Mouse (Mus musculus): ENCODE data around the gene Ctnnb1. TPM values are rescaled to one million over a fixed set of nuclear protein-coding genes. Genes with fewer than 3 reads are reported as not detected.

Ctnnb1 gene
- polyA plus RNA-seq, 1 experiment from 2014 or later: 966 TPM

DNA sequence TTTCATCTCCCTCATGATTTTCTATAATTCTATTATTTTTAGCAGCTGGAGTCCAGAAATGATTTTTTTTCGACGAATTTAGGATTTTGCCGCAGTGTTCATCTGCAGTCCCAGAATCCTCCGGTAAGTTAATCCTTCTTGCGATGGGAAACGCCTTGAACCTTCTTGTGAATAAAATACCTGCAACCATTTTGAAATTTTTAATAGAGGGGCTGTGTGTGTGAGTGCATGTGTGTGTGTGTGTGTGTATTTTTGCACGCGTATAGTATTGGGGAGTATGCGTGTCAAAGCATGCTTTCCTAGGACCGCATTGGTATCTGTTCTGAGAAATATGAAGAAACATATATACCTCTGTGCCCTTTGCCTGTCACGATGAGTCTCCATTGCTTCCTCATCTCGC is 1.0 kb downstream of the Ctnnb1 start:
- no peaks in the 10 kb centered on the region for H3K9me3 ChIP-seq (replicated peaks; ENCODE audit: control insufficient read depth, low read length)
- no peak for DNase-seq (ENCODE audit: low spot score)
- 95% methylated on average over 12 of the region's 12 CpGs for WGBS
- H3K27ac ChIP-seq (replicated peaks; ENCODE audit: low read depth, low read length): no peak overlapping the region
- H3K27me3 ChIP-seq (ENCODE audit: control insufficient read depth, insufficient read depth, low read length): no peaks in the 10 kb centered on the region
- no peak overlapping the region for H3K9ac ChIP-seq (replicated peaks; ENCODE audit: low read length)
- H3K4me1 ChIP-seq (ENCODE audit: control insufficient read depth, insufficient read depth, low read length): no peaks in the 10 kb centered on the region
- H3K4me3 ChIP-seq (ENCODE audit: low read depth, low read length): no peak overlapping the region
- no peak overlapping the region for H3K4me2 ChIP-seq (ENCODE audit: low read depth, low read length)
- no peak for ATAC-seq (replicated peaks; ENCODE audit: insufficient number of reproducible peaks, low FRiP score, low TSS enrichment, low read depth)
- no peaks in the 10 kb centered on the region for H3K36me3 ChIP-seq (replicated peaks; ENCODE audit: control insufficient read depth, insufficient read depth, low read depth, low read length)

DNA sequence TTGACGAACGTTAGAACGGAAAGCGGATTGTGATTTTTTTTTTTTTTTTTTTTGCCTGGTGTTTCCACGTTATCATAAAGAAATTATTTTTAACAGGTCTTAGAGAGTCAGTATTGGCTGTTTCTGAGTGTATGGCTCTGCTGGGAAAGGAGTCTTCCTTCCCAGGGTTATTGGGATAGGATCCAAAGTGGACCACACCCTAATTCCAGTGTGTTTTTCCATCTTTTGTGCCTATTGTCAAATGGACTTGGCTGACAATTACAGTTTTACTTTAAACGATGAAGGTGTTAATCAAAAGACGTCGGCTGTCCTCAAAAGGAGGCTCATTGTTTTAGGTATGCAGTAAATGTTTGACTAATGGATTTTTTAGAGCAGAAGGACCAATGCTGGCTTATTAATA is 1.8 kb downstream of the Ctnnb1 start:
- DNase-seq (ENCODE audit: low spot score) (no peak), ATAC-seq (replicated peaks; ENCODE audit: insufficient number of reproducible peaks, low FRiP score, low TSS enrichment, low read depth) (no peak)
- Histone ChIP-seq H3K36me3 (replicated peaks; ENCODE audit: control insufficient read depth, insufficient read depth, low read depth, low read length) (no peaks in the 10 kb centered on the region), H3K4me1 (ENCODE audit: control insufficient read depth, insufficient read depth, low read length) (0 out of 2 replicates have a peak, but pooled peaks cover 2% of the 10 kb centered on the region), H3K4me2 (ENCODE audit: low read depth, low read length) (no peak overlapping the region), H3K9ac (replicated peaks; ENCODE audit: low read length) (no peak overlapping the region), H3K27me3 (ENCODE audit: control insufficient read depth, insufficient read depth, low read length) (no peaks in the 10 kb centered on the region), H3K9me3 (replicated peaks; ENCODE audit: control insufficient read depth, low read length) (no peaks in the 10 kb centered on the region), H3K27ac (replicated peaks; ENCODE audit: low read depth, low read length) (no peak overlapping the region), H3K4me3 (ENCODE audit: low read depth, low read length) (no peak overlapping the region)
- WGBS: 81% methylated on average over 8 of the region's 8 CpGs

DNA sequence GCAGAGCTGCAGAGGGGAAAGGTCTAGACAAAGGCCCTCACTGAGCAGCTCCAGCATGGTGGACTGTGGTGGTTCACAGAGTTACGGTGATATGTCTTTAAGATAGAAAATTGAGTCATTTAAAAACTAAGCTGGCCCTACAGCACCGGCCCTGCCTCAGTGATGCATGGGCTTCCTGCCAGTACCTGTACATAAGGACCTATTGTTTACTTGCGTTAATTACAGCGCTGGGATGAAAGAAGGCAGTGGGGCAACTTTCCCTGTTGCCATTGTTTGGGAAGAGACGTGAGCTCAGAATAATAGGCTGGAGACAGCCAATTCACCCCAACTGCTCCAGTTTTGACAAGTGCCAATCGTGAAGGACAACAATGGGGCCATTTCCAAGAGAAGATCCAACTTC is 3.4 kb downstream of the Ctnnb1 start:
- ATAC-seq (replicated peaks; ENCODE audit: insufficient number of reproducible peaks, low FRiP score, low TSS enrichment, low read depth) (no peak), DNase-seq (ENCODE audit: low spot score) (peak; percentile 20)
- H3K27me3 ChIP-seq (ENCODE audit: control insufficient read depth, insufficient read depth, low read length): no peaks in the 10 kb centered on the region
- no peaks in the 10 kb centered on the region for H3K9me3 ChIP-seq (replicated peaks; ENCODE audit: control insufficient read depth, low read length)
- no peak overlapping the region for H3K9ac ChIP-seq (replicated peaks; ENCODE audit: low read length)
- no peaks in the 10 kb centered on the region for H3K36me3 ChIP-seq (replicated peaks; ENCODE audit: control insufficient read depth, insufficient read depth, low read depth, low read length)
- no peak overlapping the region for H3K27ac ChIP-seq (replicated peaks; ENCODE audit: low read depth, low read length)
- no peak overlapping the region for H3K4me2 ChIP-seq (ENCODE audit: low read depth, low read length)
- H3K4me3 ChIP-seq (ENCODE audit: low read depth, low read length): no peak overlapping the region
- H3K4me1 ChIP-seq (ENCODE audit: control insufficient read depth, insufficient read depth, low read length): 0 out of 2 replicates have a peak, but pooled peaks cover 2% of the 10 kb centered on the region
- 36% methylated on average over 6 of the region's 6 CpGs for WGBS

DNA sequence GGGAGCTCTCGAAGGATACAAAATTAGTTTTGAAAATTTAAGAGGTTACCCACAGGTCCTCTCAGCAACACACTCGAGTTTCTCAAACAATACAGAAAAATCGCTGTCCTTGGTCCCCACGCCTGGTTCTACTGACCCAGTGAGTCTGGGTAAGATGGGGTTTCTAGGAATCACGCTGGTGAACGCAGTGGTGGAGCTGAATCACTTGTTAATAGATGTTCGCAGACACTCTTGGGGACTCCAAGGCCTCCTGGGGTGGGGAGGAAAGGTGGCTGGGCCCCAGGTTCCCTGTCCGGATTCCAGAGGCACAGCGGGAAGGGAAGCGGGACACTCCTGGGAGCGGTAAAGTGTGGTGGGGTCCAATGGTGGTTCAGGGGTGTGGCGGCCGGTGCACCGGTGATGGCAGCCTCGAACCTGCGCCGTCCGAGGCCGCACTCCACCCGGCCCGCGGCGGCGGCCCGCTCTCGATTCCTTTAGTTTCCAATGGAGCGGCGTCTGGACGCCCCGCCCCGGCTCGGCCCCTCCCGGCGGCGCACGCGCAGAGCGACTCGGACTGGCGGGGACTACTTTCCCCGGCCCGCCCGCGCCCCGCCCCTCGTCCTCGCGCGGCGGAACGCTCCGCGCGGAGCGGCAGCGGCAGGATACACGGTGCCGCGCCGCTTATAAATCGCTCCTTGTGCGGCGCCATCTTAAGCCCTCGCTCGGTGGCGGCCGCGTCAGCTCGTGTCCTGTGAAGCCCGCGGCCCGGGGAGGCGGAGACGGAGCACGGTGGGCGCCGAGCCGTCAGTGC is 4.0 kb downstream of the Ctnnb1 start:
- DNase-seq (ENCODE audit: low spot score) (peak; percentile 97), ATAC-seq (replicated peaks; ENCODE audit: insufficient number of reproducible peaks, low FRiP score, low TSS enrichment, low read depth) (peak; percentile 83)
- Histone ChIP-seq H3K4me1 (ENCODE audit: control insufficient read depth, insufficient read depth, low read length) (0 out of 2 replicates have a peak, but pooled peaks cover 2% of the 10 kb centered on the region), H3K27ac (replicated peaks; ENCODE audit: low read depth, low read length) (peak overlapping the region; percentile 91), H3K9ac (replicated peaks; ENCODE audit: low read length) (peak overlapping the region; percentile 94), H3K4me3 (ENCODE audit: low read depth, low read length) (peak overlapping the region; percentile 72), H3K36me3 (replicated peaks; ENCODE audit: control insufficient read depth, insufficient read depth, low read depth, low read length) (no peaks in the 10 kb centered on the region), H3K27me3 (ENCODE audit: control insufficient read depth, insufficient read depth, low read length) (no peaks in the 10 kb centered on the region), H3K4me2 (ENCODE audit: low read depth, low read length) (peak overlapping the region; percentile 21), H3K9me3 (replicated peaks; ENCODE audit: control insufficient read depth, low read length) (no peaks in the 10 kb centered on the region)
- 5% methylated on average over 69 of the region's 78 CpGs for WGBS

DNA sequence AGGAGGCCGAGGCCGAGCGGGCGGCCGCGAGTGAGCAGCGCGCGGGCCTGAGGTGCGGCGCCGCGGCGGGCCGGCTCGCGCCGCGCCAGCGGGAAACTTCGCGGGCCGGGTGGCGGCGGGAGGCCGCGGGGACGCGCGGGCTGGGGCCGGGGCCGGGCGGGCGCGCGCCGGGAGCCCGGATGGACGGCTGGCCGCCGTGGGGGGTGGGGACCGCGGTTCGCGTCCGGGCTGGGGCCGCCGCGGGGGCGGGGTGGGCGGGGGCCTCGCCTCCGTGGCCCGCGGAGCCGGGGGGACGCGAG is 4.5 kb downstream of the Ctnnb1 start:
- DNase-seq (ENCODE audit: low spot score) (no peak), ATAC-seq (replicated peaks; ENCODE audit: insufficient number of reproducible peaks, low FRiP score, low TSS enrichment, low read depth) (no peak)
- no peaks in the 10 kb centered on the region for H3K36me3 ChIP-seq (replicated peaks; ENCODE audit: control insufficient read depth, insufficient read depth, low read depth, low read length)
- 1% methylated on average over 35 of the region's 58 CpGs for WGBS
- peak overlapping the region; percentile 72 for H3K4me3 ChIP-seq (ENCODE audit: low read depth, low read length)
- no peaks in the 10 kb centered on the region for H3K27me3 ChIP-seq (ENCODE audit: control insufficient read depth, insufficient read depth, low read length)
- peak overlapping the region; percentile 4; the same call in 1 of the 2 replicates for H3K4me2 ChIP-seq (ENCODE audit: low read depth, low read length)
- peak overlapping the region; percentile 91 for H3K27ac ChIP-seq (replicated peaks; ENCODE audit: low read depth, low read length)
- H3K9me3 ChIP-seq (replicated peaks; ENCODE audit: control insufficient read depth, low read length): no peaks in the 10 kb centered on the region
- H3K9ac ChIP-seq (replicated peaks; ENCODE audit: low read length): peak overlapping the region; percentile 94
- H3K4me1 ChIP-seq (ENCODE audit: control insufficient read depth, insufficient read depth, low read length): 0 out of 2 replicates have a peak, but pooled peaks cover 2% of the 10 kb centered on the region

DNA sequence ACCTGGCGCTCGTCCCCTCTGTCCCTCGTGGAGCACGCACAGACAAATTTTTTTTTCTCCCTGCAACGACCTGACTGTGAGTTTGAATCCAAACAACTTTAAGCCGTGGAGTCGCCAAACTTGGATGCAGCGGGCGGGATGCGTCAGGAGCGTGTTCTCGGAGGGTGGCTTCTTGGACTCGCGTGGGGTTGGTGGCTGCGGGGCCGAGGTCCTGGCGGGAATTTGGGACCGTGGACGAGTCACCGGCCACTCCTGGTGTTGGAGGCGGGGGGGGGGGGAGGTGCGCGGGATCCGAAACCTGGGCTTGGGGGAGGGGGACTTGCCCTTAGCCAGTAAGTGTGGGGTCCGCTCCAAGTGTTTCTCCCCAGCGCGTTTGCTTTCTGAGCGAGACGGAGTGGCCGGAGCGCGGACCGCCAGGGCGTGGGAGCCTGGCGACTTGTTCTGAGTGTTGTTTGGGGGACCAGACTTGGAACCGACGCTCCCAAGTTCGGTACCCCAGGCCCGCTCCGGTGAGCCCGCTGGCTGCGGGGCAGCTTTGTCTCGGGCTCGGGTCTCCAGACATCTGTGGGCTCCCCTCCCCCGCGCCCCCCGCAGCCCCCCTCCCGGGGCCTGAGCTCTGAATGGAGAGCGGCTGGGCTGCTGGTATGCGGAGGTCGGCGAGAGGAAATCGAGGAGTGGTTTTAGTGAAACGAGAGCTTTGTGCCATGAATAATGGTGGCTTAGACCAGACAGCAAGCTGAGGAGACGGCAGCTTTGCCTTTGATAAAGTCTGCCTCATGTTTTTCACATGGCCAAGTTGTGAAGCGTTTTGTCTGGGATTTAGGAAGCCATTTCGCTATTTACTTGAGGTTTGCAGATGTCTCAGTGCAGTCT is 5.1 kb downstream of the Ctnnb1 start:
- 0 out of 2 replicates have a peak, but pooled peaks cover 2% of the 10 kb centered on the region for H3K4me1 ChIP-seq (ENCODE audit: control insufficient read depth, insufficient read depth, low read length)
- peak overlapping the region; percentile 91 for H3K27ac ChIP-seq (replicated peaks; ENCODE audit: low read depth, low read length)
- H3K27me3 ChIP-seq (ENCODE audit: control insufficient read depth, insufficient read depth, low read length): no peaks in the 10 kb centered on the region
- ATAC-seq (replicated peaks; ENCODE audit: insufficient number of reproducible peaks, low FRiP score, low TSS enrichment, low read depth) (peak; percentile 37), DNase-seq (ENCODE audit: low spot score) (peak; percentile 81)
- H3K9ac ChIP-seq (replicated peaks; ENCODE audit: low read length): peak overlapping the region; percentile 94
- peak overlapping the region; percentile 89 for H3K4me2 ChIP-seq (ENCODE audit: low read depth, low read length)
- 0% methylated on average over 51 of the region's 57 CpGs for WGBS
- no peaks in the 10 kb centered on the region for H3K36me3 ChIP-seq (replicated peaks; ENCODE audit: control insufficient read depth, insufficient read depth, low read depth, low read length)
- no peaks in the 10 kb centered on the region for H3K9me3 ChIP-seq (replicated peaks; ENCODE audit: control insufficient read depth, low read length)
- peak overlapping the region; percentile 72 for H3K4me3 ChIP-seq (ENCODE audit: low read depth, low read length)

DNA sequence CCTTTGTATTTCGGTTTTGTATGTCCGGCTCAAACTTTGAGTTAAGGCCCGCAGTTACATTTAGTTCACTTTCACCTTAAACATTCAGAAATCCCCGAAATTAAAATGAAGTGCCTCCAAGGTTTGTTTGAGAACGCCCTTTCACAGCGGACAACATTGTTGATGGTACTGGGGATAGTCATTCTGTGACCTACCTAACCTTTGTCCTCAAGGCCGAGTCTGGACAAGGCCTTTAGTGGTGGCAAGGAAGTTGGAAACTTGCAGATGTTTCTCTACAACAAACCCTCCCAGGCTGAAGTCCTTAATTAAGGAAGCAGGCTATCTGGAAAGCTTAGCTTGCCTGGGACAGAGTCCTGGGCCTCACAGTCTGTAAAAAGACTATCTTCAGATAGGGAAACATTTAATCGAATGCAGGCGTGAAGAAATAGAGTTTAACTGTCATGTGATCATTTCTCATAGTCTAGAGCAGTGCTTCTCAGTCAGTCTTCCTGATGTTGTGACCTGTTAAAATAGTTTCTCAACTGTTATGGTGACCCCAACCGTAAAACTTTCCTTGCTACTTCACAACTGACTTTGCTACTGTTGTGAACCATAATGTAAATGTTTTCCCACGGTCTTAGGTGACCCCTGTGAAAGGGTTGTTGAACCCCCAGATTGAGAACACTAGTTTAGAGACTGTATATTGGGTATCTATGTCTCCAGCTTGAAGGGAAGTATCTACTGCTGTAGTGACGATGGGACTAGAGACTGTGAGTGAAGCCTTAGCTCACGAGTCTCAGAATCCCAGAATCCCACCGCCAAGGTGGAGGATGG is 6.0 kb downstream of the Ctnnb1 start:
- Histone ChIP-seq H3K4me1 (ENCODE audit: control insufficient read depth, insufficient read depth, low read length) (0 out of 2 replicates have a peak, but pooled peaks cover 2% of the 10 kb centered on the region), H3K4me3 (ENCODE audit: low read depth, low read length) (peak overlapping the region; percentile 72), H3K9ac (replicated peaks; ENCODE audit: low read length) (peak overlapping the region; percentile 94), H3K36me3 (replicated peaks; ENCODE audit: control insufficient read depth, insufficient read depth, low read depth, low read length) (no peaks in the 10 kb centered on the region), H3K27me3 (ENCODE audit: control insufficient read depth, insufficient read depth, low read length) (no peaks in the 10 kb centered on the region), H3K27ac (replicated peaks; ENCODE audit: low read depth, low read length) (peak overlapping the region; percentile 91), H3K4me2 (ENCODE audit: low read depth, low read length) (peak overlapping the region; percentile 89), H3K9me3 (replicated peaks; ENCODE audit: control insufficient read depth, low read length) (no peaks in the 10 kb centered on the region)
- no peak for ATAC-seq (replicated peaks; ENCODE audit: insufficient number of reproducible peaks, low FRiP score, low TSS enrichment, low read depth)
- DNase-seq (ENCODE audit: low spot score): no peak
- WGBS: 11% methylated on average over 14 of the region's 14 CpGs
